Mouse (Mus musculus) kidney, embryonic 16.5 days (tissue): ENCODE measurements around the gene Psd. TPM values are rescaled to one million over a fixed set of nuclear protein-coding genes. Genes with fewer than 3 reads are reported as not detected.

Experiments used
- ATAC-seq: fragments of 200-750 bp; cut with Nextera tagmentation; 2 replicates; pipeline ENCODE4 v1.8.0; 2017; ENCODE audit warnings: moderate TSS enrichment; ENCODE audit not compliant: low FRiP score, low TSS enrichment
- H3K27ac ChIP-seq: fragments of 300-500 bp; sonication (generic); 2 replicates; pipeline ENCODE4 v1.5.1; 2014; ENCODE audit warnings: low read length
- H3K27me3 ChIP-seq: fragments of 300-500 bp; sonication (generic); 2 replicates; pipeline ENCODE4 v1.6.1; 2014; ENCODE audit warnings: low read length, control low read depth, mixed read lengths; ENCODE audit not compliant: insufficient read depth
- H3K36me3 ChIP-seq: fragments of 300-500 bp; sonication (generic); 2 replicates; pipeline ENCODE4 v1.6.1; 2014; ENCODE audit warnings: low read length, control low read depth, mixed read lengths; ENCODE audit not compliant: insufficient read depth
- H3K4me1 ChIP-seq: fragments of 300-500 bp; sonication (generic); 2 replicates; pipeline ENCODE4 v1.6.1; 2014; ENCODE audit warnings: low read length, control low read depth, mixed read lengths; ENCODE audit not compliant: insufficient read depth
- H3K4me2 ChIP-seq: fragments of 300-500 bp; sonication (generic); replicated peaks from 2 replicates; pipeline ENCODE4 v1.6.1; 2014; ENCODE audit warnings: low read depth, low read length
- H3K4me3 ChIP-seq: fragments of 300-500 bp; sonication (generic); 2 replicates; pipeline ENCODE4 v1.5.1; 2014; ENCODE audit warnings: mild to moderate bottlenecking, low read length
- H3K9ac ChIP-seq: fragments of 300-500 bp; sonication (generic); replicated peaks from 2 replicates; pipeline ENCODE4 v1.6.1; 2014; ENCODE audit warnings: low read length
- H3K9me3 ChIP-seq: fragments of 300-500 bp; sonication (generic); 2 replicates; pipeline ENCODE4 v1.6.1; 2016; ENCODE audit warnings: low read length, control low read depth
- WGBS: fragments of 180-500 bp; shearing (Covaris S2); extraction: QIAGEN DNeasy Blood & Tissue Kit; methylation state at CpG from one replicate; pipeline ENCODE4 v1.1.7; 2014; 5-methylcytosine and 5-hydroxymethylcytosine counted together
- polyA plus RNA-seq: library from polyadenylated mRNA; unstranded; fragments of >200 nt; fragmentation: Nextera tagmentation; extraction: Ambion mirVana; gene quantifications from 2 replicates; pipeline ENCODE4 v1.2.1, GENCODE M21; 2015

Gene Psd
- polyA plus RNA-seq, 1 experiment from 2014 or later = 5.4 TPM

GRCm38 (mm10) chr19:46300294-46301045 lies 26.5 kb downstream of the Psd start:
- Histone ChIP-seq H3K4me1 (peaks cover 5% of the 10 kb centered on the region), H3K9me3 (no peaks in the 10 kb centered on the region), H3K4me2 (no peak overlapping the region), H3K4me3 (no peak overlapping the region), H3K9ac (no peak overlapping the region), H3K27me3 (peaks cover 9% of the 10 kb centered on the region), H3K36me3 (no peaks in the 10 kb centered on the region), H3K27ac (no peak overlapping the region)
- 36% methylated on average over 8 of the region's 8 CpGs for WGBS
- no peak for ATAC-seq

- Histone ChIP-seq H3K4me3 (no peak overlapping the region), H3K4me1 (no peaks in the 10 kb centered on the region), H3K9me3 (no peaks in the 10 kb centered on the region), H3K36me3 (no peaks in the 10 kb centered on the region), H3K27me3 (peaks cover 9% of the 10 kb centered on the region), H3K9ac (no peak overlapping the region), H3K4me2 (no peak overlapping the region), H3K27ac (no peak overlapping the region)
- no peak for ATAC-seq
- 62% methylated on average over 4 of the region's 4 CpGs for whole genome bisulfite sequencing
Measured at GRCm38 (mm10) chr19:46296938-46297337, 30.0 kb downstream of the Psd start.

- 69% methylated on average over 12 of the region's 12 CpGs for WGBS
- no peak overlapping the region for H3K4me3 ChIP-seq
- H3K4me2 ChIP-seq = no peak overlapping the region
- no peak for ATAC-seq
- H3K4me1 ChIP-seq = no peaks in the 10 kb centered on the region
- H3K36me3 ChIP-seq = peaks cover 10% of the 10 kb centered on the region; the same call in 1 of the 2 replicates
- no peak overlapping the region for H3K9ac ChIP-seq
- H3K9me3 ChIP-seq = no peaks in the 10 kb centered on the region
- no peaks in the 10 kb centered on the region for H3K27me3 ChIP-seq
- no peak overlapping the region for H3K27ac ChIP-seq
Measured at GRCm38 (mm10) chr19:46290535-46291105, 36.3 kb downstream of the Psd start.

- 94% methylated on average over 3 of the region's 3 CpGs for WGBS
Measured at GRCm38 (mm10) chr19:46287566-46287965, 39.4 kb downstream of the Psd start.

GRCm38 (mm10) chr19:46286926-46287325 lies 40.0 kb downstream of the Psd start:
- WGBS = 83% methylated on average over 3 of the region's 3 CpGs
- Histone ChIP-seq H3K4me3 (no peak overlapping the region), H3K36me3 (peaks cover 41% of the 10 kb centered on the region), H3K4me1 (no peaks in the 10 kb centered on the region), H3K27me3 (no peaks in the 10 kb centered on the region), H3K9me3 (no peaks in the 10 kb centered on the region), H3K9ac (no peak overlapping the region), H3K27ac (no peak overlapping the region), H3K4me2 (no peak overlapping the region)
- no peak for ATAC-seq

More at GRCm38 (mm10) chr19:46287566-46287965, 39.4 kb downstream of the Psd start:
- Histone ChIP-seq H3K36me3 (peaks cover 35% of the 10 kb centered on the region), H3K9ac (no peak overlapping the region), H3K4me2 (no peak overlapping the region), H3K27ac (no peak overlapping the region), H3K9me3 (no peaks in the 10 kb centered on the region), H3K4me3 (no peak overlapping the region), H3K4me1 (no peaks in the 10 kb centered on the region), H3K27me3 (no peaks in the 10 kb centered on the region)
- ATAC-seq = no peak

DNA sequence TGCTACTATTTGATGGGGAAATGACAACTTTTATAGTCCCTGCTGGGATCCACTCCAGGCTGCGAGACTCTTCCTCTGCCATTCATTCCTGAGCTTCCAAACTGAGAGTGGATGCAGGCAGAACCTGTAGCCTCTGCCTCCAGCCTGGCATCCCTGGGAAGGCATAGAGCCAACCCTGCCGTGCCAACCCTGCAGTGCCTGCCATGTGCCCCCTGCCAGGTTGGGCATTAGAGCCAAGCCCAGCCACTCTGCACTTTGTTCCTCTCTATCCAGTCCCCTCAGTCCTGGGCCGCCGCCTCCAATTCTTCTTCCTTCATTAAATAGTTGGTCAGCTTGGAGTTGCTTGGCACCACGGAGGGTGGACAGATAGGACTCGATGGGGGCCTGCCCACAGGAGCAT lies 40.9 kb downstream of the Psd start:
- Histone ChIP-seq H3K27me3 (no peaks in the 10 kb centered on the region), H3K4me3 (no peak overlapping the region), H3K36me3 (peaks cover 50% of the 10 kb centered on the region), H3K4me1 (no peaks in the 10 kb centered on the region), H3K27ac (no peak overlapping the region), H3K9me3 (no peaks in the 10 kb centered on the region), H3K4me2 (no peak overlapping the region), H3K9ac (no peak overlapping the region)
- WGBS = 86% methylated on average over 6 of the region's 6 CpGs
- no peak for ATAC-seq

GRCm38 (mm10) chr19:46285631-46286030 lies 41.3 kb downstream of the Psd start:
- Histone ChIP-seq H3K27ac (no peak overlapping the region), H3K4me3 (no peak overlapping the region), H3K9ac (no peak overlapping the region), H3K27me3 (no peaks in the 10 kb centered on the region), H3K36me3 (peaks cover 50% of the 10 kb centered on the region), H3K4me1 (no peaks in the 10 kb centered on the region), H3K4me2 (no peak overlapping the region), H3K9me3 (no peaks in the 10 kb centered on the region)
- no peak for ATAC-seq
- WGBS = 64% methylated on average over 7 of the region's 7 CpGs

GRCm38 (mm10) chr19:46284686-46285085 lies 42.3 kb downstream of the Psd start:
- Histone ChIP-seq H3K4me1 (no peaks in the 10 kb centered on the region), H3K9me3 (no peaks in the 10 kb centered on the region), H3K27ac (no peak overlapping the region), H3K36me3 (peaks cover 59% of the 10 kb centered on the region), H3K4me3 (no peak overlapping the region), H3K9ac (no peak overlapping the region), H3K4me2 (no peak overlapping the region), H3K27me3 (no peaks in the 10 kb centered on the region)
- WGBS = 96% methylated on average over 4 of the region's 4 CpGs
- ATAC-seq = no peak

DNA sequence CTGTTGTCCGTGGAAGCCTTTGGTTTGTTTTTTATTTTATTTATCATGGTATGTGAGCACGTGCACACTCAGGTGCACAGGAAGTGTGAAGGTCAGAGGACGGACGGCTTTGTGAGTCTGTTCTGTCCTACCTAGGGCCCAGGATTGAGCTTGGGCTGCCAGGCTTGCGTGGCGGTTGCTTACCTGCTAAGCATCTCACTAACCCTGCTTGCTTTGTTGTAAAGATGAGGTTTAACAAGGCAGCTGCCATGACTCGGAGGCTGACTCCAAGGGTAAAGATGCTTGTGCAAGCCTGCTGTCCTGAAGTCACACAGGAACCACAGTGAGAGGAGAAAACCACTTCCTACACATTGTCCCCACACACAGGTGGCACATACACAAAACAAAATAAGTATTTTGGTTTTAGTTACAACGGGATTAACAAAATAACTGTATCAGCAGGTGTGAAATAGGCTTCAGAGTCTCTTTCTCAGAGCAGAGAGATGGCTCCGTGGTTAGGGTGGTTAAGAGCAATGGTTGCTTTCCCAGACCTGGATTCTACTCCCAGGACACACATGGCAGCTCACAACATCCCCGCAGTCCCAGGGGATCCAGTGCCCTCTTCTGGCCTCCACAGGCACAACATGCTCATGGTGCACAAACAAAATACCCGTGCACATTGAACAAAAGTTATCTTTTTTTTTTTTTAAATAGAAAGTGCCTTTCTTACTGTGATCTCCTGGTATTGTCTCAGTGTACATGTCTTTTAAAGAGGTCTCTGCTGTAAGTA lies 44.7 kb downstream of the Psd start:
- Histone ChIP-seq H3K4me3 (no peak overlapping the region), H3K4me2 (no peak overlapping the region), H3K27ac (no peak overlapping the region), H3K4me1 (no peaks in the 10 kb centered on the region), H3K36me3 (peaks cover 70% of the 10 kb centered on the region), H3K9ac (no peak overlapping the region), H3K27me3 (no peaks in the 10 kb centered on the region), H3K9me3 (no peaks in the 10 kb centered on the region)
- 93% methylated on average over 11 of the region's 11 CpGs for WGBS
- no peak for ATAC-seq

DNA sequence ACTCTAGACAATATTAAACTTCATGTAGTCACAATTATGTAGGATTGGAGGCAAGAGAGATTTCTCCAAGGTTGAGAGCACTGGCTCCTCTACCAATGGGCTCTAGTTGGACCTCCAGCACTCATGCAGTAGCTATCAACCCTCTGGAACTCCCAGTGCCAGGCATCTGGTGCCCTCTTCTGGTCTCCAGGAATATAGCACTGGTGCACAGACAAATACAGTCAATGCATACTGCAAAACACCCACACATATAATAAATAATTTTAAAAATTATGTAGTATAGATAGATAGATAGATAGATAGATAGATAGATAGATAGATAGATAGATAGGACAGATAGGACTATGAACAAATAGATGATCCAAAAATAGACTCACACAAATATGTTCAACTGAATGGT lies 51.6 kb downstream of the Psd start:
- Histone ChIP-seq H3K9me3 (no peaks in the 10 kb centered on the region), H3K36me3 (peaks cover 61% of the 10 kb centered on the region), H3K9ac (no peak overlapping the region), H3K4me2 (no peak overlapping the region), H3K4me3 (no peak overlapping the region), H3K4me1 (no peaks in the 10 kb centered on the region), H3K27ac (no peak overlapping the region), H3K27me3 (no peaks in the 10 kb centered on the region)
- ATAC-seq = no peak
